Mouse (Mus musculus): ENCODE results near the gene Gpr82. TPM values are rescaled to one million over a fixed set of nuclear protein-coding genes. Genes with fewer than 3 reads are reported as not detected.

Gene Gpr82
- polyA plus RNA-seq, 1 experiment from 2014 or later = 0.05 TPM

DNA sequence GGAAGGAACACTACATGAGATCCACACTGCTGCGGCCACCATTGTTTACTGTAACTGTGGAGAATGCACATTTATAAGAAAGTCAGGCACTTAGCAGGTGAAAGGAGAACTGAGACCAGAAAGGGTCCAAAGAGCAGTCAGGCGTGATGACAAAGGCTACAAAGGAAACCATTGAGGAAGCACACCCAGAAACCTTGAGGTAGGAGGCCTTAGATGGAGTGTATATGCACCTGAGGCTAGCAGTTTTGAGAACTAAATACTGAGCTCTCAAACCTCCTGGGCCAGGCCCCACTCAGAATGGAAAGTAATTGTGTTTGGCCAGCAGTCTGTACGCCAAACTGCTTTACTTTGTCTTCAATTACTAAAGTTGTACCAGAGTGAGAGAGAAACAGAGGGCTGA lies 9.2 kb downstream of the Gpr82 start:
- H3K4me1 ChIP-seq (ENCODE audit: control insufficient read depth, low read depth, low read length) = no peaks in the 10 kb centered on the region
- no peaks in the 10 kb centered on the region for H3K9me3 ChIP-seq (replicated peaks; ENCODE audit: control insufficient read depth, low read length)
- no peak overlapping the region for H3K9ac ChIP-seq (ENCODE audit: low read depth, low read length)
- WGBS (ENCODE audit: insufficient replicate concordance) = 53% methylated on average over 3 of the region's 3 CpGs
- ATAC-seq (ENCODE audit: low read depth) = no peak
- no peak overlapping the region for H3K4me2 ChIP-seq (ENCODE audit: low read depth, low read length)
- no peak overlapping the region for H3K27ac ChIP-seq (ENCODE audit: low read length)
- H3K27me3 ChIP-seq (ENCODE audit: control insufficient read depth, insufficient read depth, low read depth, low read length) = no peaks in the 10 kb centered on the region
- no peaks in the 10 kb centered on the region for H3K36me3 ChIP-seq (ENCODE audit: control insufficient read depth, insufficient read depth)
- H3K4me3 ChIP-seq (ENCODE audit: low read depth, low read length) = no peak overlapping the region

DNA sequence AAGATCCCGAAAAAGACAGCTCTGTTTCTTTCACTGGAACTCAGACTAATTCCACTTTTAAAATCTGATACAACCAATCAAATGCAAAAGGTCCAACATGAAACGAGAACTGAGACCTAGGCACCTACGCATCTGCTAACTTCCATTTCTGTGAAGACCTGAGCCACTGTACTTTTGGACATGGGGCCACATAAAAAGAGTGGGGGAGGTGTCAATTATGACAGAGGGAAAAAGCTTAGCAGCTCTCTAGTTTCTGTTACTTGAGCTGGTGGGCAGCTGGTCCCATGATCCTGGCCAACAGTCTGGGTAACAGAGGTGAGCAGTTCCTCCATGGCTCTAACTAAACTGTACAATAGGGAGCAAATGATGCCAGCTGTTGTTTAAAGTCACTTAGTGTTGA lies 11.8 kb downstream of the Gpr82 start:
- Histone ChIP-seq H3K9me3 (replicated peaks; ENCODE audit: control insufficient read depth, low read length) (no peaks in the 10 kb centered on the region), H3K4me2 (ENCODE audit: low read depth, low read length) (no peak overlapping the region), H3K4me1 (ENCODE audit: control insufficient read depth, low read depth, low read length) (no peaks in the 10 kb centered on the region), H3K36me3 (ENCODE audit: control insufficient read depth, insufficient read depth) (no peaks in the 10 kb centered on the region), H3K27me3 (ENCODE audit: control insufficient read depth, insufficient read depth, low read depth, low read length) (no peaks in the 10 kb centered on the region), H3K27ac (ENCODE audit: low read length) (no peak overlapping the region), H3K4me3 (ENCODE audit: low read depth, low read length) (no peak overlapping the region), H3K9ac (ENCODE audit: low read depth, low read length) (no peak overlapping the region)
- WGBS (ENCODE audit: insufficient replicate concordance) = 67% methylated on average over 3 of the region's 3 CpGs
- no peak for ATAC-seq (ENCODE audit: low read depth)

DNA sequence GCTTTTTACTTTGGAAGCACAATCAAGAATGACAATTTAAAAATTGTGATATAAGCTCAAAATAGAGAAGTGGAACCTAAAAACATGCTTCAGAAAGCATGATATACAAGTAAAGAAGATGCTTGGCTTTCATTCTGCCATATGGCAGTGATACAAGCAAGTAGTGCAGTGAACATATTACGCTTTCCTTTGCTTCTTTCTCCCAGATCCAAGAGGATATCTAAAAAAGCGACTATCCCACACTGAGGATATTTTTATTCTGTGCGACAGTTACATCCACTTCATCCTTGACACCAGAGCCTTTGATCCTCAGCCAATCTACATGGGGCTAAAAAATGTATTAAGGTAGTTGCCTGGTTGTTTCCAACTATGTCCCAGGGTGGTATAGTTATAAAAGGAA lies 20.6 kb downstream of the Gpr82 start:
- ATAC-seq (ENCODE audit: low read depth) = no peak
- H3K4me1 ChIP-seq (ENCODE audit: control insufficient read depth, low read depth, low read length) = no peaks in the 10 kb centered on the region
- no peaks in the 10 kb centered on the region for H3K27me3 ChIP-seq (ENCODE audit: control insufficient read depth, insufficient read depth, low read depth, low read length)
- no peak overlapping the region for H3K4me3 ChIP-seq (ENCODE audit: low read depth, low read length)
- no peak overlapping the region for H3K4me2 ChIP-seq (ENCODE audit: low read depth, low read length)
- 76% methylated on average over 3 of the region's 3 CpGs for WGBS (ENCODE audit: insufficient replicate concordance)
- H3K27ac ChIP-seq (ENCODE audit: low read length) = no peak overlapping the region
- H3K9me3 ChIP-seq (replicated peaks; ENCODE audit: control insufficient read depth, low read length) = no peaks in the 10 kb centered on the region
- H3K36me3 ChIP-seq (ENCODE audit: control insufficient read depth, insufficient read depth) = no peaks in the 10 kb centered on the region
- H3K9ac ChIP-seq (ENCODE audit: low read depth, low read length) = no peak overlapping the region

DNA sequence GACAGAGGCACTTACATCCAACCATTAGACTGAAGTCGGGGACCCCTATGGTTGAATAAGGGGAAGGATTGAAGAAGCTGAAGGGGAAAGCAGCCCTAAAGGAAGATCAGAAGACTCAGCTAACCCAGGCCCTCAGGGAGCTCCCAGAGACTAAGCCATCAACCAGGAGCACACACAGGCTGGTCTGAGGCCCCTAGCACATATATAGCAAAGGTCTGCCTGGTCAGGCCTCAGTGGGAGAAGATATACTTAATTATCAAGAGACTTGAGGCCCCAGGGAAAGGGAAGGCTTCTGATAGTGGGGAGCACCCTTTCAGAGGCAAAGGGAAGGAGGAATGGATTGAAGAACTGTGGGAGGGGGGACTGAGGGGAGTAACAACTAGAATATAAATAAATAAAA lies 25.4 kb downstream of the Gpr82 start:
- Histone ChIP-seq H3K27ac (ENCODE audit: low read length) (no peak overlapping the region), H3K9ac (ENCODE audit: low read depth, low read length) (no peak overlapping the region), H3K36me3 (ENCODE audit: control insufficient read depth, insufficient read depth) (no peaks in the 10 kb centered on the region), H3K4me2 (ENCODE audit: low read depth, low read length) (no peak overlapping the region), H3K4me1 (ENCODE audit: control insufficient read depth, low read depth, low read length) (no peaks in the 10 kb centered on the region), H3K27me3 (ENCODE audit: control insufficient read depth, insufficient read depth, low read depth, low read length) (no peaks in the 10 kb centered on the region), H3K4me3 (ENCODE audit: low read depth, low read length) (no peak overlapping the region), H3K9me3 (replicated peaks; ENCODE audit: control insufficient read depth, low read length) (no peaks in the 10 kb centered on the region)
- WGBS (ENCODE audit: insufficient replicate concordance) = 54% methylated on average over 1 of the region's 1 CpGs
- ATAC-seq (ENCODE audit: low read depth) = no peak

DNA sequence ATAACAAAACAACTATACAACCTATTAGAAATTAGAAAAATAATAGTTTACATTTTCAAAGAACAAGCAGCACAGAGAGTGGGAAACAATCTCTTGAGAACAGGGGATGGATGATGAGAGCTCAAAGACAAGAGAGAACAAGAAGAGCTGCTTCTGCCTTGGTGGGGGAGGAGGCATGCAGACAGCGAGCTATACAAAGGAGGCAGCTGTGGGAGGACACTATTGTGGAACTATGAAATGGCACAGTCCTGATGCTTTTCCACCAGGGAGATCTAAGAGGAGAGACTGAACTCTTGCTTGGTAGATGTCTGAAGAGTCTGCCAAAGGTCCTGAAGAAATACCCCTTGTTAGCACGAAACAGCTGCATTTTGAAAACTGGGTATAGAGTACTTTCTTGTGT lies 27.2 kb downstream of the Gpr82 start:
- Histone ChIP-seq H3K4me2 (ENCODE audit: low read depth, low read length) (no peak overlapping the region), H3K4me3 (ENCODE audit: low read depth, low read length) (no peak overlapping the region), H3K9ac (ENCODE audit: low read depth, low read length) (no peak overlapping the region), H3K9me3 (replicated peaks; ENCODE audit: control insufficient read depth, low read length) (no peaks in the 10 kb centered on the region), H3K4me1 (ENCODE audit: control insufficient read depth, low read depth, low read length) (no peaks in the 10 kb centered on the region), H3K27me3 (ENCODE audit: control insufficient read depth, insufficient read depth, low read depth, low read length) (no peaks in the 10 kb centered on the region), H3K36me3 (ENCODE audit: control insufficient read depth, insufficient read depth) (no peaks in the 10 kb centered on the region), H3K27ac (ENCODE audit: low read length) (no peak overlapping the region)
- 56% methylated on average over 2 of the region's 2 CpGs for WGBS (ENCODE audit: insufficient replicate concordance)
- ATAC-seq (ENCODE audit: low read depth) = no peak

DNA sequence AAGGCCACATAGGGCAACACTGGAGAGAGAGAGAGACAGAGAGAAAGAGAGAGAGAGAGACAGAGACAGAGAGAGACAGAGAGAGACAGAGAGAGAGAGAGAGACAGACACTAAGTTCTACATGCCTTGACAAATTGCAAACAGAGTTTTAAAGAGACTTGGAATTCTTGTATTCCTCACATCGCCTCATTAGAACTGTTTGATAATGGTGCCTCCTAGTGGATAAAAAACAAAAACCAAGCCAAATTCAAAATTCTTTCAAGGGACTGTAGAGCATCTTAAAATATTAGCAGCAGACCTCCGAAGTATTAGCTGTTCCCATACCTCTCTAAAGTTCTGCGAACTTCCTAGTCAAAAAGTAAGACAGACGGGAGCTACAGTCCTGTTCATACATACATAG lies 30.7 kb downstream of the Gpr82 start:
- 53% methylated on average over 4 of the region's 4 CpGs for WGBS (ENCODE audit: insufficient replicate concordance)
- H3K27me3 ChIP-seq (ENCODE audit: control insufficient read depth, insufficient read depth, low read depth, low read length) = no peaks in the 10 kb centered on the region
- no peak overlapping the region for H3K4me3 ChIP-seq (ENCODE audit: low read depth, low read length)
- no peak overlapping the region for H3K27ac ChIP-seq (ENCODE audit: low read length)
- no peaks in the 10 kb centered on the region for H3K9me3 ChIP-seq (replicated peaks; ENCODE audit: control insufficient read depth, low read length)
- H3K9ac ChIP-seq (ENCODE audit: low read depth, low read length) = no peak overlapping the region
- no peaks in the 10 kb centered on the region for H3K36me3 ChIP-seq (ENCODE audit: control insufficient read depth, insufficient read depth)
- no peak for ATAC-seq (ENCODE audit: low read depth)
- no peaks in the 10 kb centered on the region for H3K4me1 ChIP-seq (ENCODE audit: control insufficient read depth, low read depth, low read length)
- no peak overlapping the region for H3K4me2 ChIP-seq (ENCODE audit: low read depth, low read length)

DNA sequence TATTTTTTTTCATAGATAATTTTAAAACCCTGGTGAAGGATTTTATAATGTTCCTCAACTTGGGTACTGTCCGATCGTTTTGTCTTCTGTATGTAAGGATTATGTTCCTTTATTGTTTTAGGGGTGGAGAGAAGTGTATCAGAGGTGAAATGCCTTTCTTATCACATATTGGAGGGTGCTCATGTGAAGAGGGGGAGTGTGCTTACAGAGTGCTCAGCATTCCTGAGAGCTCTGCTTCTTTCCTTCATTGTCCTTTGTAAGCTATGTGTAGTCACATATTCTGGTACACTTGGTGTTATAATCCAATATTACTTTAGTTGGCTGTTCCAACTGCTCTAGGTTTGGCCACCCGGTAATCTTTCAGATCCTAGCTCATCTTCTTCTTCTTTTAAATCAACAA lies 39.5 kb downstream of the Gpr82 start:
- ATAC-seq (ENCODE audit: low read depth) = no peak
- Histone ChIP-seq H3K4me1 (ENCODE audit: control insufficient read depth, low read depth, low read length) (no peaks in the 10 kb centered on the region), H3K9ac (ENCODE audit: low read depth, low read length) (no peak overlapping the region), H3K4me3 (ENCODE audit: low read depth, low read length) (no peak overlapping the region), H3K36me3 (ENCODE audit: control insufficient read depth, insufficient read depth) (no peaks in the 10 kb centered on the region), H3K27me3 (ENCODE audit: control insufficient read depth, insufficient read depth, low read depth, low read length) (no peaks in the 10 kb centered on the region), H3K4me2 (ENCODE audit: low read depth, low read length) (no peak overlapping the region), H3K9me3 (replicated peaks; ENCODE audit: control insufficient read depth, low read length) (no peaks in the 10 kb centered on the region), H3K27ac (ENCODE audit: low read length) (no peak overlapping the region)
- 70% methylated on average over 3 of the region's 3 CpGs for WGBS (ENCODE audit: insufficient replicate concordance)

DNA sequence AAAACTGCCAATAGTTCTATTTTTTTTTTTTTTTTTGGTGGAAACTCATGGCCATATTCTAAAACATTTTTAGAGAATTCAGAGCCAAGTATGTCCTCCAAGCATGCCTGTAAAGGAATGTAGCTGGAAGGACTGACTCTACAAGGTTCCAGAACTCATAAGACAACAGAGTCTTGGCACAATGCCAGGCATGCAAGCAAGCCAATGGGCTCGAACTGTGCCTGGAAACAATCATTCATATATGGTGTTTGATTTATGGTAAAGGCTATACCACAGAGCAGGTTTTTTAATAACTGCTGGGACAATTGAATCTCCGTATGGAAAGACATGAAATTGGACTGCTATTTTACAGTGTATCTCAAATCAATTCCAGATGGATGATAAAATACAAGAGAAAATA lies 43.9 kb downstream of the Gpr82 start:
- Histone ChIP-seq H3K4me3 (ENCODE audit: low read depth, low read length) (no peak overlapping the region), H3K9ac (ENCODE audit: low read depth, low read length) (no peak overlapping the region), H3K4me1 (ENCODE audit: control insufficient read depth, low read depth, low read length) (no peaks in the 10 kb centered on the region)

DNA sequence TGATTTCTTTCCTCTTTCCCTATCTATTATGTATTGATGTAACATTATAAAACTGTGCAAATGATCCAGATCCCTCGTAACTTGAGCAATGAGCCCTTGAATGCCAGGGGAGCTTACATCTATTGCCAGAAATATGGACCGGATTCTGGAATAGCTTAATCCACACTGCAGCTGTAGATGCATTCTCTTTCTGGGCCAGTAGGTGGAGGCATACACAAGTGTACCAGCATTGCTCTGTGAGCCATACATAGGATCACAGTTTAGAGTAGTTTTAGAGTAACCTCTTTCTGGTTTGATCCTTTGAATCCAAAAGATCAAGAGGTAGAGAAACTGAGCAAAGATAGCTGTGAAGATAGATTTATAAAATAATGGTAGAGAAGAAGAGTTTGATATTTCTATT lies 49.0 kb downstream of the Gpr82 start:
- WGBS (ENCODE audit: insufficient replicate concordance) = 21% methylated on average over 2 of the region's 2 CpGs
- H3K9me3 ChIP-seq (replicated peaks; ENCODE audit: control insufficient read depth, low read length) = no peaks in the 10 kb centered on the region

More for the DNA sequence above, 43.9 kb downstream of the Gpr82 start:
- WGBS (ENCODE audit: insufficient replicate concordance) = 55% methylated on average over 2 of the region's 2 CpGs
- Histone ChIP-seq H3K27me3 (ENCODE audit: control insufficient read depth, insufficient read depth, low read depth, low read length) (no peaks in the 10 kb centered on the region), H3K9me3 (replicated peaks; ENCODE audit: control insufficient read depth, low read length) (no peaks in the 10 kb centered on the region), H3K36me3 (ENCODE audit: control insufficient read depth, insufficient read depth) (no peaks in the 10 kb centered on the region), H3K4me2 (ENCODE audit: low read depth, low read length) (no peak overlapping the region), H3K27ac (ENCODE audit: low read length) (no peak overlapping the region)
- ATAC-seq (ENCODE audit: low read depth) = no peak

More for the DNA sequence above, 49.0 kb downstream of the Gpr82 start:
- Histone ChIP-seq H3K27me3 (ENCODE audit: control insufficient read depth, insufficient read depth, low read depth, low read length) (no peaks in the 10 kb centered on the region), H3K4me2 (ENCODE audit: low read depth, low read length) (no peak overlapping the region), H3K9ac (ENCODE audit: low read depth, low read length) (no peak overlapping the region), H3K36me3 (ENCODE audit: control insufficient read depth, insufficient read depth) (no peaks in the 10 kb centered on the region), H3K4me1 (ENCODE audit: control insufficient read depth, low read depth, low read length) (no peaks in the 10 kb centered on the region), H3K27ac (ENCODE audit: low read length) (no peak overlapping the region), H3K4me3 (ENCODE audit: low read depth, low read length) (no peak overlapping the region)
- no peak for ATAC-seq (ENCODE audit: low read depth)
